Mouse (Mus musculus): ENCODE measurements around the gene Uqcrfs1. TPM values are rescaled to one million over a fixed set of nuclear protein-coding genes. Genes with fewer than 3 reads are reported as not detected.

The Uqcrfs1 gene
- total RNA-seq, 2 experiments from 2014 or later: 140 to 157 TPM

GRCm38 (mm10) chr13:30518191-30518590 lies 27.0 kb downstream of the Uqcrfs1 start:
- DNase-seq (ENCODE audit: low spot score in 2 of 2): no peak

DNA sequence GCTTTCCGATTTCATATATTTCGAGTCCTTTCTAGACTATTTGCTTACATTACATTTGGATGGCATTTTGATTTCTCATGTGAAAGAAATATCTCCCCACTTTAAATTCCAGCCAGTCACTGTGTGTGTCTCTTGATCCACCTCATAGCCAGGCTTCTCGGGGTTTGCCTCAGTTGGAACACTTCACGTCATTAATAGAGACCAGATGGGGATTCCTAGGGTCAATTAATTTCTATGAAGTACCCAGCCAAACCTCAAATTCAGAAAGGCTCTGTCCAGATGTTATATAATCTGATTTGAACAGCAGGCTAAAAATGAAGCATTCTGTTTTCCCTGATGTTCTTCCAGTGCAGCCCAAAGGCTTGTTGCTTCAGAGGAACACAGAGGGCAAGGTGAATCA lies 37.5 kb downstream of the Uqcrfs1 start:
- no peak for DNase-seq (ENCODE audit: low spot score in 2 of 2)
- intact Hi-C loops (cut with DNase I): no loop called here

More at GRCm38 (mm10) chr13:30518191-30518590, 27.0 kb downstream of the Uqcrfs1 start:
- intact Hi-C loops (cut with DNase I): no loop called here

DNA sequence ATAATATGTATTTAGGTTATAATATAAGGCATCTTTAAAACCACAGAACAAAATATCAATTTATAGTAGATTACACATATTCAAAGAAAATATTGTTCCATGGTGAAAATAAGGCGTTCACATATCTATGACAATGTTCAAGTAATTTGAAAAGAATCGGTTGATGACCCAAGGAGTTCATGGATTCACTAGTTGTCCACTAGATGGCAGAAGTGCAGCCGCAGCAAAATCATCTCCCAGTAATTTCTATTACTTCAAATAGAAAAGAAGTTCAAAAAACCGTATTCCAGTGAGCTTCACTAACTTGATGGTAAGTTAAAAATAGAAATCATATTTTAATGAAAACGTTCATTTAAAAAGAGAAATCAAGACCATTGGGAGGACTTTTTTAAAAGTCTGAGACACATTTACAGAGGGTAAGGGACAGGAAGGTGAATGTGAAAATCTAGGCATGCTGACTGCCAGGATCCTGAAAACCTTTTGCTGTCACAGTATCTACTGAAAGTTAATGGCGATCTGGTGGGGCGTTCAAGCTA lies 43.2 kb downstream of the Uqcrfs1 start:
- intact Hi-C loops (cut with DNase I): no loop called here
- DNase-seq (ENCODE audit: low spot score in 2 of 2): no peak

Other genes starting within 250 kb of the Uqcrfs1 start
- gene Agtr1a, start 208.9 kb downstream of the Uqcrfs1 start, total RNA-seq (2021): 1 to 10 TPM; 1.1 to 1.2 TPM
- 10 to 100 TPM; 33.4 to 35.4 TPM for gene Dusp22, start 114.6 kb upstream of the Uqcrfs1 start, total RNA-seq (2021)
- under 1 TPM; 0.47 to 0.63 TPM for gene Irf4, start 203.9 kb upstream of the Uqcrfs1 start, total RNA-seq (2021)